Mouse (Mus musculus) ovary, adult 18-20 months (tissue): ENCODE measurements around the gene Smchd1.

Experiments used
- DNase-seq: peaks from one replicate; pipeline ENCODE4 v3.0.0; 2022; ENCODE audit warnings: low spot score, mixed read lengths

Gene Smchd1

DNA sequence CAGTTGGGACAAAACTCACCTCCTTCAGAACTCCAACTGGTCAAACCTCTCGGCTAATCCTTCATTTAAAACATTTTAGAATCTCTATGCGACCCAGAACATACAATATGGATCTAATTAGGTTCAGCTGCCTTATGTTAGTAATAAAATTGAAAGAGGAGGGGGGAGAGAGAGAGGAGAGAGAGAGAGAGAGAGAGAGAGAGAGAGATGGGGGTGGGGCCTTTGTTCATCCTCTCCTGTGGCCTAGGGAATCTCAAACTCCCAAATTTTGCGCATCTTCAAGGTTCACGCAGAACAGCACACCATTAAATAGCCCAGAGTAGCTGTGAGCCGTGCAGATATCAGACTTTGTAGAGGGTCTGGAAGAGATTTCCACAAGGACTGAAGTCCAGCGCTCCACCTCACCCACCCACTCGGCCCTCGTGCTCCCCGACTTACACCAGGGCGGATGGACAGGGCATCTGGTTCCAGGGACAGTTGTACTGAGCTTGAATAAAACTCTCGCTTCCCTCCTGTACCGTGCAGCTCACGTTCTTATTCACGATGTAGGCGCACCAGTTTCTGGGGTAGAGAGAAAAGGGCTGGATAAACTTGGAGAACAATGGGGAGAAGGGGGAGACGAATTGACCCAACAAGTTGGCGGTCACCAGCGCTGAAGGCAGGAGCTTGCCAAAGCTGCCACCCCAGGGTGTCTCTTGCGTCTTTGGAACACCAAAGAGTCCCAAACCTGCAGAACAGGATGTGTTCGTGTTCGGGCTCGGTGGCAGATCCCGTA is 165.2 kb downstream of the Smchd1 start:
- no peak for DNase-seq

- DNase-seq: no peak
These were observed 166.0 kb downstream of the Smchd1 start for GRCm38 (mm10) chr17:71309141-71309540.

GRCm38 (mm10) chr17:71308296-71308695 is 166.8 kb downstream of the Smchd1 start:
- DNase-seq: no peak

- DNase-seq: no peak
These were observed 167.8 kb downstream of the Smchd1 start for GRCm38 (mm10) chr17:71307251-71307790.

DNA sequence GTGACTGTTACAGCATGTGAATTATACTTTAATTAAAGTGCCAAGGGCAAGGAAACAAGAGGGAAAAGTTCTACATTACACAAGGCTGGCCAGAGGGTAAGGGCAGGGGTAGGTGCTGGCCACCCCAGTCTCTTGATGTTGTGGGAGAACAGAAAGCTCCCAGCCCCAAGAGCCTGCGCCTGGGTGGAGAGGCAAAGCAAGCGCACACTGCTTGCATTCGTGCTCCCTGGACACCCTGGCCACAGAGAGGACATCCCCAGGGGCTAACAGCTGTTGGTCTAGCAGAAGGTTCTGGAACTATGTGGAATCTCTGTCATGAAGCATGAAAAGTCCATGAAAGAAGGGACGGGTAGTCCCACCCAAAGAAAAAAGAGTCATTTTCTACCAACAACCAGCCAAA is 168.4 kb downstream of the Smchd1 start:
- no peak for DNase-seq

GRCm38 (mm10) chr17:71306091-71306490 is 169.1 kb downstream of the Smchd1 start:
- no peak for DNase-seq

DNA sequence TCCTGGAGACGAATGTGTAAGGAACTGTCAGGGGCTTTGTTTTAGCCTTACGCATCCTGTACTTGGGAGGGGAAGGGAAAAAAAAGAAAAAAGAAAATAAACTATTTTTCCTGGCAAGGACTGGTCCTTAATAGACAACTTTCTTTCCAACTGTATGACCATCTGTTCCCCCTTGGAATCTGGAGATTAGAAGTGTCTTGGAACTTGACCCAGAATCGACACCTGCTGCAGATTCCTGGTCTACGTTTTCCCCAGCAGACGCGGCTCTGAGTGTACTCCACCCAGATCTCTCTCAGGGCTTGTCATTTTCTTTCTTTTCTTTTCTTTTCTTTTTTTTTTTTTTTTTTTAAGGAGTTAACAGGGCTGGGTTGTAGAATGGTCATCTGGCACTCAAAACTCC is 171.7 kb downstream of the Smchd1 start:
- no peak for DNase-seq

- no peak for DNase-seq
These were observed 173.7 kb downstream of the Smchd1 start for GRCm38 (mm10) chr17:71301413-71301812.

GRCm38 (mm10) chr17:71300338-71300737 is 174.8 kb downstream of the Smchd1 start:
- DNase-seq: peak; percentile 45

DNA sequence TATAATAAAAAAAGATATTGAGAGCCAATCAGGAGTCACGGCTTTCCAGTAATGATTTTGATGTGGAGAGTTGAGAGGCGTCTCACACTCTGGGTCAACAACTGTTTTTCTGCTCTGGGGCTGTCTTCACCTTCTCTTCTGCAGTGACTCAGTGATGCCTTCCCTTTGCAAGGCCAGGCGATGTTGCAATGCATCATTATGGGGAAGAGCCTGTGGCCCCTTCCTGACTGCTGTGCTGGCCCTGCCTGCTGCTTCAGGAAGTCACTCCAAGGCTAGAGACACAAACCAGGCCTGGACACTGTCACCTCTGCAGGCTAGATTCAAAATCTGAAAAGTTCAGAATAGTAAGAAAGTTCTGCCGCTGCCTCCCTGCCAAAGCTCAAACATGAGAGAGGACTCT is 175.3 kb downstream of the Smchd1 start:
- no peak for DNase-seq

DNA sequence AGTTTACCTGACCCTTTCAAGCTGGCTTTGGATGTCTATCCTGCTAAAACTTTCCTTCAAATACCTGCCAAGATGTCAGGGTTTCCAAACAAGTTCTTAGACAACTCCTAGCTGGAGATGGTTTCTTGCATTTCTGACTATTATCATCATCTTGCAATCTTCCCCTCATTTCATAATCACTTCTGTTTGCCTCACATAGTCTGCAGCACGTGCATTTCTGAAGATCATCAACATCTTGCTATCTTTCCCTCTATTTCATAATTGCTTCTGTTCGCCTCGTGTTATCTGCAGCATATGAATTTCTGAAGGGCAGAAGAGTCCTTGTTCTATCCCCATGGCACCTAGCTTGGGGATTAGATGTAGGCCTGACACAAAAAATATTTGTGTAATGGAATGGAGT is 180.6 kb downstream of the Smchd1 start:
- no peak for DNase-seq
